8 mouse cellular contexts compared by ENCODE assay signal in genomic region chr11:74831606-74832451, GRCm38 (mm10). TPM values are rescaled to one million over a fixed set of nuclear protein-coding genes. Genes with fewer than 3 reads are reported as not detected.
A peak's percentile ranks its signal among the peaks of the same experiment; 100 is the strongest.
DNase-seq lines count a peak whose midpoint lies in the region; ATAC-seq and TF ChIP-seq lines count a peak whose summit lies in the region.

No protein-coding gene starts in this region.

- TF ChIP-seq CTCF in lung, postnatal 0 days (IDR thresholded peaks at IDR 0.05), result no peak; the same call in 1 of the 2 replicates

- WGBS in hindbrain, embryonic 10.5 days, result under 1% methylated on average over 61 of the region's 61 CpGs
- under 1% methylated on average over 51 of the region's 61 CpGs for WGBS in lung, postnatal 0 days

- ATAC-seq in frontal cortex, adult (ENCODE audit: low TSS enrichment), result peak; percentile 42
- peak; percentile 78 for ATAC-seq in lung, postnatal 0 days

- peaks cover 11% of the 10 kb centered on the region; the same call in 1 of the 2 replicates for H3K36me3 ChIP-seq in hindbrain, embryonic 10.5 days
- no peaks in the 10 kb centered on the region for H3K36me3 ChIP-seq in lung, postnatal 0 days (ENCODE audit: insufficient read depth, low read length)

- H3K27ac ChIP-seq in hindbrain, embryonic 10.5 days, result peak overlapping the region; percentile 93
- H3K27ac ChIP-seq in lung, postnatal 0 days (ENCODE audit: low read length), result peak overlapping the region; percentile 98

- H3K4me2 ChIP-seq in lung, postnatal 0 days (replicated peaks; ENCODE audit: low read depth, low read length), result peak overlapping the region; percentile 84

- no peak for TF ChIP-seq EP300 in lung, postnatal 0 days (IDR thresholded peaks at IDR 0.05)

- H3K4me3 ChIP-seq in hindbrain, embryonic 10.5 days, result peak overlapping the region; percentile 94
- peak overlapping the region; percentile 81 for H3K4me3 ChIP-seq in lung, postnatal 0 days (ENCODE audit: low read depth, low read length)

- H3K9ac ChIP-seq in lung, postnatal 0 days (replicated peaks; ENCODE audit: low read depth), result peak overlapping the region; percentile 96

- DNase-seq in MEL-GATA-1-ER (ENCODE audit: extremely low read depth, low read depth), result peak; percentile 85
- DNase-seq in cerebellum, adult 8-10 months, result peak; percentile 98
- peak; percentile 99 for DNase-seq in hindbrain, embryonic 10.5 days (ENCODE audit: low spot score)
- DNase-seq in layer of hippocampus, adult 9-11 months, result peak; percentile 98
- DNase-seq in lung, postnatal 0 days (ENCODE audit: low spot score), result peak; percentile 99
- DNase-seq in ovary, postnatal 14 days (ENCODE audit: low spot score), result peak; percentile 99
- DNase-seq in thymus, postnatal 14 days, result peak; percentile 98

- H3K4me1 ChIP-seq in hindbrain, embryonic 10.5 days (replicated peaks), result peaks cover 65% of the 10 kb centered on the region
- H3K4me1 ChIP-seq in lung, postnatal 0 days (ENCODE audit: insufficient read depth, low read depth, low read length), result peaks cover 25% of the 10 kb centered on the region; the same call in 1 of the 2 replicates

- peaks cover 16% of the 10 kb centered on the region; the same call in 1 of the 2 replicates for H3K27me3 ChIP-seq in hindbrain, embryonic 10.5 days (ENCODE audit: insufficient read depth, poor library complexity, severe bottlenecking)
- no peaks in the 10 kb centered on the region for H3K27me3 ChIP-seq in lung, postnatal 0 days (replicated peaks; ENCODE audit: insufficient read depth, low read length)

- H3K9me3 ChIP-seq in hindbrain, embryonic 10.5 days, result no peaks in the 10 kb centered on the region
- H3K9me3 ChIP-seq in lung, postnatal 0 days (ENCODE audit: low read length), result no peaks in the 10 kb centered on the region

RNA-seq across cellular contexts. Expression of gene Mnt, which starts 1.1 kb away (rescaled TPM):
- polyA plus RNA-seq in hindbrain, embryonic 10.5 days (2016; fragmentation: Nextera tagmentation; extraction: Ambion mirVana), result 5.4 and 7.4 TPM in 2 replicates
- 4.7 and 4.9 TPM in 2 replicates for polyA plus RNA-seq in lung, postnatal 0 days (2015; fragmentation: Nextera tagmentation; extraction: Ambion mirVana)

Comparison
In these comparisons a context has a peak if more than half of its experiments do, and no peak if none do; other contexts are left out.
1. Peak in every context shown above with its lines: DNase-seq, ATAC-seq, H3K4me3 ChIP-seq and H3K27ac ChIP-seq.